Mouse (Mus musculus): ENCODE measurements at regions not wholly inside any gene's neighbourhood (a gene's known extent, or its start where the extent isn't known, plus 50 kb on each side); places are given as distances from the start of the nearest gene placed in this dataset.
"Not testable (repeated sequence)": the region's sequence is repeated elsewhere in the genome, so short reads cannot be mapped to it uniquely, and the experiment has no call there.

GRCm38 (mm10) chr14:102204881-102205671 lies 475.3 kb downstream of the Lmo7 start:
- WGBS (ENCODE audit: insufficient replicate concordance) = 61% methylated on average over 10 of the region's 10 CpGs
- no peak overlapping the region for H3K4me2 ChIP-seq (ENCODE audit: low read depth, low read length)
- H3K9ac ChIP-seq (ENCODE audit: low read depth, low read length) = no peak overlapping the region
- ATAC-seq (ENCODE audit: low read depth) = no peak
- H3K27me3 ChIP-seq (ENCODE audit: control insufficient read depth, insufficient read depth, low read depth, low read length) = no peaks in the 10 kb centered on the region
- H3K9me3 ChIP-seq (replicated peaks; ENCODE audit: control insufficient read depth, low read length) = no peaks in the 10 kb centered on the region
- no peaks in the 10 kb centered on the region for H3K36me3 ChIP-seq (ENCODE audit: control insufficient read depth, insufficient read depth)
- no peak overlapping the region for H3K4me3 ChIP-seq (ENCODE audit: low read depth, low read length)
- H3K4me1 ChIP-seq (ENCODE audit: control insufficient read depth, low read depth, low read length) = no peaks in the 10 kb centered on the region
- no peak overlapping the region for H3K27ac ChIP-seq (ENCODE audit: low read length)

- ATAC-seq (ENCODE audit: low read depth) = no peak
- Histone ChIP-seq H3K9me3 (replicated peaks; ENCODE audit: control insufficient read depth, low read length) (no peaks in the 10 kb centered on the region), H3K4me3 (ENCODE audit: low read depth, low read length) (no peak overlapping the region), H3K36me3 (ENCODE audit: control insufficient read depth, insufficient read depth) (no peaks in the 10 kb centered on the region), H3K9ac (ENCODE audit: low read depth, low read length) (no peak overlapping the region), H3K27me3 (ENCODE audit: control insufficient read depth, insufficient read depth, low read depth, low read length) (no peaks in the 10 kb centered on the region), H3K4me2 (ENCODE audit: low read depth, low read length) (no peak overlapping the region), H3K27ac (ENCODE audit: low read length) (no peak overlapping the region), H3K4me1 (ENCODE audit: control insufficient read depth, low read depth, low read length) (no peaks in the 10 kb centered on the region)
- WGBS (ENCODE audit: insufficient replicate concordance) = 58% methylated on average over 6 of the region's 6 CpGs
Measured at GRCm38 (mm10) chr14:102199430-102199829, 469.7 kb downstream of the Lmo7 start.

DNA sequence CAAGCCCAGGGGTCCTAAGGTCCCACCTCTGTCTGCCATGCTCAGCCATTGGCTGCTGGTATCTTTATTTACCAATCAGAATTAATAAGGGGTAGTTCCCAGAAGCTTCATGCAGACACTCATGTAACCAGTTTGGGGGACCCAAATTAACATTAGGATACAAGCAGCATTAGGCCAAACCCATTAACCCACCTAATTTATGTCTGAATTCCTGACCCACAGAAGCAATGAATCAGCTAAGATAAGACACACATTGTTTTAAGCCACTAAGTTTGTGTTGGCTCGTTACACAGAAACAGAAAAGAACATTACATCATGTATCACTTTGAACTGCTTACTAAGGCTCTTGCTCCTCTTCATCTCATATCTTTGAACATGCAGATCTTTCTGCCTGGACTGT lies 461.0 kb downstream of the Lmo7 start:
- Histone ChIP-seq H3K36me3 (ENCODE audit: control insufficient read depth, insufficient read depth) (no peaks in the 10 kb centered on the region), H3K4me3 (ENCODE audit: low read depth, low read length) (no peak overlapping the region), H3K9ac (ENCODE audit: low read depth, low read length) (no peak overlapping the region), H3K4me1 (ENCODE audit: control insufficient read depth, low read depth, low read length) (no peaks in the 10 kb centered on the region), H3K4me2 (ENCODE audit: low read depth, low read length) (no peak overlapping the region), H3K27me3 (ENCODE audit: control insufficient read depth, insufficient read depth, low read depth, low read length) (no peaks in the 10 kb centered on the region), H3K9me3 (replicated peaks; ENCODE audit: control insufficient read depth, low read length) (no peaks in the 10 kb centered on the region), H3K27ac (ENCODE audit: low read length) (no peak overlapping the region)
- ATAC-seq (ENCODE audit: low read depth) = no peak
- WGBS (ENCODE audit: insufficient replicate concordance) = 34% methylated on average over 1 of the region's 1 CpGs

- no peaks in the 10 kb centered on the region for H3K27me3 ChIP-seq (ENCODE audit: control insufficient read depth, insufficient read depth, low read depth, low read length)
- H3K36me3 ChIP-seq (ENCODE audit: control insufficient read depth, insufficient read depth) = no peaks in the 10 kb centered on the region
- H3K9me3 ChIP-seq (replicated peaks; ENCODE audit: control insufficient read depth, low read length) = no peaks in the 10 kb centered on the region
- ATAC-seq (ENCODE audit: low read depth) = no peak
- H3K9ac ChIP-seq (ENCODE audit: low read depth, low read length) = no peak overlapping the region
- H3K4me2 ChIP-seq (ENCODE audit: low read depth, low read length) = no peak overlapping the region
- WGBS (ENCODE audit: insufficient replicate concordance) = 37% methylated on average over 3 of the region's 3 CpGs
- H3K27ac ChIP-seq (ENCODE audit: low read length) = no peak overlapping the region
- H3K4me1 ChIP-seq (ENCODE audit: control insufficient read depth, low read depth, low read length) = no peaks in the 10 kb centered on the region
- no peak overlapping the region for H3K4me3 ChIP-seq (ENCODE audit: low read depth, low read length)
Measured at GRCm38 (mm10) chr14:102181269-102181668, 451.5 kb downstream of the Lmo7 start.

DNA sequence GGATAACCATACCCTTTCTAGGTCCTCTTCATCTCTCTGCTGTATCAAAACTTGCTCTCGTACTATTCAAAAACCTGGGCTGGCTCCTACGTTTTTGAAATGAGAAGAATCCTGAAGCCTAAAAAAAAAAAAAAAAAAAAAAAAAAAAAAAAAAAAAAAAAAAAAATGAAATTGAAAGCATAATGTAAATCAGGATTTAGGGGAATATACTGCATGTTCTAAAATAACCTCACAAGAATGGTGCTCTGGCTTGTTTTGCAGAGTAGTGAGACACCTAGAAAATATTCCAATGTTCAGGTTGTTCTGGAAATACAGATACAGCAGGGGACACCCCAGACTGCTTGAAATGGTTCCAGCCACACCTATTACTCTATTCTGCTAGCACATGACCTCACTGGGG lies 442.0 kb downstream of the Lmo7 start:
- Histone ChIP-seq H3K4me3 (ENCODE audit: low read depth, low read length) (no peak overlapping the region), H3K9me3 (replicated peaks; ENCODE audit: control insufficient read depth, low read length) (no peaks in the 10 kb centered on the region), H3K36me3 (ENCODE audit: control insufficient read depth, insufficient read depth) (no peaks in the 10 kb centered on the region), H3K4me2 (ENCODE audit: low read depth, low read length) (no peak overlapping the region), H3K9ac (ENCODE audit: low read depth, low read length) (no peak overlapping the region), H3K27me3 (ENCODE audit: control insufficient read depth, insufficient read depth, low read depth, low read length) (no peaks in the 10 kb centered on the region), H3K4me1 (ENCODE audit: control insufficient read depth, low read depth, low read length) (no peaks in the 10 kb centered on the region), H3K27ac (ENCODE audit: low read length) (no peak overlapping the region)
- 54% methylated on average over 2 of the region's 2 CpGs for WGBS (ENCODE audit: insufficient replicate concordance)
- no peak for ATAC-seq (ENCODE audit: low read depth)

DNA sequence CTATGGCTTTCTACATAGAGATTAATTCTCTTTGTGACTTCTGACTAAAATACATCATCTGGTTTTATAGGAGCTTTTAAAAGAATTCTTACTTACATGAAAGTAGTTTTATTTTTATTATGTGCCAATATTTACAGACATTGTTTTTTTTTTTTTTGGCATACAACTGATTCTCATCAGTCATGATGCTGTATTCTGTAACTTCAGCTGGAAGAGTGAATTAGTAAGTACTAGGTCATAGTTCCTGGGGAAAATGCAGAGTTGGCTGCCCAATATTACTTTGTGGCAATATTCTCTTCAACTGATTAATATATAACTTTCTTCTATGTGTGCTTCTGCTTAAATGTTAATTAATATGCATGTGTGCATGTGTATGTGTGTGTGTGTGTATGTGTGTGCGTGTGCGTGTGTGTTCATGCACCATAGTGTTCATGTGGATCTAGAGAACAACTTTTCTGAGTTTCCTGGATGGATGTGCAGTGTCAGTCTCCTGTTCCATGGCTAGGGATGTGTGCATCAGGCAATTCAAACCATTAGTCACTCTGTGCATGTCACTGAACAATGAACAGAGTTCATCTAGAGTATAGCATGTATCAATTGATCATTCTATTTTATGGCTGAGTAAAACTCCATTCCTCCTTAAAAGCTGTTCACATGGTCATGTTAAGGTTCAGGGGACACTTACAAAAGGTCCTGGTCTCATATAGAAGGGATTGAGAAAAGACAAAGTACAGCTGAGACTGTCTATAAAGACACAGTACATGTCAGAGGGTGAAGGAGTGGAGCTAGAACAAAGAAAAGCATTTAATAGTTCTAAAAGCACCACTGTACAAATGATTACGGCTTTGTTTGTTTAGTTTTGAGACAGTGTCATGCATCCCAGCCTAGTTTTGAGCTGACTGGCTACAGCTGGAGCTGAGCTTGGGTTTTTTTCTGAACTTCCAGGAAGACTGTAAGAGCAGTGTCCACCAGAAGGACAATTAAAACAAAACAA lies 431.8 kb downstream of the Lmo7 start:
- Histone ChIP-seq H3K9me3 (replicated peaks; ENCODE audit: control insufficient read depth, low read length) (no peaks in the 10 kb centered on the region), H3K27me3 (ENCODE audit: control insufficient read depth, insufficient read depth, low read depth, low read length) (no peaks in the 10 kb centered on the region), H3K36me3 (ENCODE audit: control insufficient read depth, insufficient read depth) (no peaks in the 10 kb centered on the region), H3K4me1 (ENCODE audit: control insufficient read depth, low read depth, low read length) (no peaks in the 10 kb centered on the region), H3K27ac (ENCODE audit: low read length) (no peak overlapping the region), H3K4me3 (ENCODE audit: low read depth, low read length) (no peak overlapping the region), H3K4me2 (ENCODE audit: low read depth, low read length) (no peak overlapping the region), H3K9ac (ENCODE audit: low read depth, low read length) (no peak overlapping the region)
- 42% methylated on average over 3 of the region's 3 CpGs for WGBS (ENCODE audit: insufficient replicate concordance)
- ATAC-seq (ENCODE audit: low read depth) = no peak

- WGBS (ENCODE audit: insufficient replicate concordance) = 63% methylated on average over 4 of the region's 4 CpGs
Measured at GRCm38 (mm10) chr14:102150410-102150809, 420.7 kb downstream of the Lmo7 start.

DNA sequence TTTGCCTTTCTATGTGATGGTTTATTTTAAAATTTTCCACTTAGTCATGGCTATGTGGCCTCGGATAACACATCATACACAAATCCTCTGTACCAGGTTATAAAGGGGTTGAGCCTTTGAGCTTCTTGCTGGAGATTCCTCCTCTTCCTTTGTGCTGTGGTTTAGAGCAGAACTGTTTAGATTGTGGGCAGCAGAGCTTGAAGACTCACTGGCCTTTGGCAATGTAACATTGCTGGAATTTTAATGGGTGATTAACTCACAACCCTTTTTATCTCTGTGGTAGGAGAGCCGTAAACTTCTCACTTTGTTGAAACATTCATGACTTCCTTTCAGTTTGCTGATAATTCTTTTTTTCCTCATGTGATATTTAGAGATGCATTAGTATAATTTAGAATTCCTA lies 413.0 kb downstream of the Lmo7 start:
- no peak overlapping the region for H3K4me3 ChIP-seq (ENCODE audit: low read depth, low read length)
- H3K4me2 ChIP-seq (ENCODE audit: low read depth, low read length) = no peak overlapping the region
- H3K27ac ChIP-seq (ENCODE audit: low read length) = no peak overlapping the region
- no peak for ATAC-seq (ENCODE audit: low read depth)
- H3K4me1 ChIP-seq (ENCODE audit: control insufficient read depth, low read depth, low read length) = no peaks in the 10 kb centered on the region
- H3K27me3 ChIP-seq (ENCODE audit: control insufficient read depth, insufficient read depth, low read depth, low read length) = no peaks in the 10 kb centered on the region
- WGBS (ENCODE audit: insufficient replicate concordance) = 43% methylated on average over 2 of the region's 2 CpGs
- no peaks in the 10 kb centered on the region for H3K36me3 ChIP-seq (ENCODE audit: control insufficient read depth, insufficient read depth)
- no peaks in the 10 kb centered on the region for H3K9me3 ChIP-seq (replicated peaks; ENCODE audit: control insufficient read depth, low read length)
- H3K9ac ChIP-seq (ENCODE audit: low read depth, low read length) = no peak overlapping the region

More at GRCm38 (mm10) chr14:102150410-102150809, 420.7 kb downstream of the Lmo7 start:
- ATAC-seq (ENCODE audit: low read depth); H3K27ac ChIP-seq (ENCODE audit: low read length); H3K9me3 ChIP-seq (replicated peaks; ENCODE audit: control insufficient read depth, low read length); H3K4me3 ChIP-seq (ENCODE audit: low read depth, low read length); H3K4me1 ChIP-seq (ENCODE audit: control insufficient read depth, low read depth, low read length); H3K36me3 ChIP-seq (ENCODE audit: control insufficient read depth, insufficient read depth); H3K27me3 ChIP-seq (ENCODE audit: control insufficient read depth, insufficient read depth, low read depth, low read length); H3K9ac ChIP-seq (ENCODE audit: low read depth, low read length); H3K4me2 ChIP-seq (ENCODE audit: low read depth, low read length): not testable (repeated sequence)

- Histone ChIP-seq H3K4me2 (ENCODE audit: low read depth, low read length) (no peak overlapping the region), H3K9me3 (replicated peaks; ENCODE audit: control insufficient read depth, low read length) (no peaks in the 10 kb centered on the region), H3K9ac (ENCODE audit: low read depth, low read length) (no peak overlapping the region), H3K27ac (ENCODE audit: low read length) (no peak overlapping the region), H3K36me3 (ENCODE audit: control insufficient read depth, insufficient read depth) (no peaks in the 10 kb centered on the region), H3K27me3 (ENCODE audit: control insufficient read depth, insufficient read depth, low read depth, low read length) (no peaks in the 10 kb centered on the region), H3K4me1 (ENCODE audit: control insufficient read depth, low read depth, low read length) (no peaks in the 10 kb centered on the region), H3K4me3 (ENCODE audit: low read depth, low read length) (no peak overlapping the region)
- ATAC-seq (ENCODE audit: low read depth) = no peak
- 59% methylated on average over 1 of the region's 1 CpGs for WGBS (ENCODE audit: insufficient replicate concordance)
Measured at GRCm38 (mm10) chr14:102138936-102139335, 409.2 kb downstream of the Lmo7 start.
